In genomic region chr5:65557109-65557508, GRCm38 (mm10) we compare ENCODE assay signal across 21 mouse cellular contexts.
"Had no signal": no experiment of that assay in that cellular context is flagged by ENCODE, and none has a peak within 500 bp of the region (broad histone marks: within the 10 kb centered on the region; RNA-seq: fewer than 3 reads in every experiment).

No protein-coding gene starts in this region.

- H3K4me1 ChIP-seq: limb, embryonic 15.5 days; stomach, embryonic 15.5 days had no signal

- H3K4me2 ChIP-seq: limb, embryonic 15.5 days; liver, embryonic 11.5 days; lung, embryonic 14.5 days; midbrain, embryonic 12.5 days; midbrain, embryonic 15.5 days; neural tube, embryonic 12.5 days; neural tube, embryonic 15.5 days; stomach, embryonic 15.5 days had no signal

- H3K27ac ChIP-seq: kidney, postnatal 0 days; layer of hippocampus, adult 2 months; limb, embryonic 15.5 days; liver, embryonic 14.5 days; macrophage; midbrain, embryonic 12.5 days; midbrain, embryonic 15.5 days; neural tube, embryonic 12.5 days; neural tube, embryonic 15.5 days; stomach, embryonic 15.5 days had no signal

- H3K36me3 ChIP-seq: midbrain, embryonic 15.5 days; neural tube, embryonic 15.5 days had no signal

- H3K4me3 ChIP-seq: layer of hippocampus, adult 2 months; limb, embryonic 15.5 days; midbrain, embryonic 12.5 days; midbrain, embryonic 15.5 days; neural tube, embryonic 12.5 days; neural tube, embryonic 15.5 days; stomach, embryonic 15.5 days had no signal

- H3K9me3 ChIP-seq: limb, embryonic 15.5 days; midbrain, embryonic 12.5 days; midbrain, embryonic 15.5 days; neural tube, embryonic 12.5 days; neural tube, embryonic 15.5 days; stomach, embryonic 15.5 days had no signal

- DNase-seq: kidney, postnatal 25 days; layer of hippocampus, adult 9-11 months; liver, postnatal 0 days; lung, embryonic 14.5 days; right cerebral cortex, adult 18-20 months; right cerebral cortex, postnatal 14 days; right cerebral cortex, postnatal 4 days; thymus, adult 18-20 months; thymus, postnatal 36 days had no signal

- ATAC-seq: liver, postnatal 0 days; lung, postnatal 0 days; midbrain, embryonic 15.5 days had no signal

- H3K27me3 ChIP-seq: limb, embryonic 15.5 days; midbrain, embryonic 12.5 days; midbrain, embryonic 15.5 days; neural tube, embryonic 12.5 days; neural tube, embryonic 15.5 days; stomach, embryonic 15.5 days had no signal

- H3K9ac ChIP-seq: limb, embryonic 15.5 days; liver, embryonic 14.5 days; liver, postnatal 0 days; lung, embryonic 14.5 days; midbrain, embryonic 12.5 days; midbrain, embryonic 15.5 days; neural tube, embryonic 12.5 days; neural tube, embryonic 15.5 days; stomach, embryonic 15.5 days had no signal
